Mouse (Mus musculus): ENCODE results near the gene Lnpep. TPM values are rescaled to one million over a fixed set of nuclear protein-coding genes. Genes with fewer than 3 reads are reported as not detected.

The Lnpep gene
- total RNA-seq, 1 experiment, result 44.8 TPM

GRCm38 (mm10) chr17:17587333-17588047, 37.4 kb downstream of the Lnpep start:
- H3K9ac ChIP-seq (ENCODE audit: insufficient read depth, low read depth, low read length, poor library complexity, severe bottlenecking), result no peak overlapping the region
- in situ Hi-C loops (cut with MboI; ENCODE audit: low sequenced_read_pairs in 2 of 2, unreplicated experiment in 2 of 2), result no loop called here
- H3K9me3 ChIP-seq (ENCODE audit: control insufficient read depth, insufficient read depth, low read depth, low read length), result no peaks in the 10 kb centered on the region
- DNase-seq (ENCODE audit: low read depth, low spot score), result no peak
- H3K4me3 ChIP-seq (ENCODE audit: insufficient read depth in 1 of 2, low read depth in 1 of 2, low read length in 2 of 2, poor library complexity in 1 of 2, severe bottlenecking in 1 of 2), result no peak overlapping the region
- 0 out of 4 replicates have a peak, but pooled peaks cover 0 to under 1% of the 10 kb centered on the region in 2 experiments for H3K4me1 ChIP-seq (ENCODE audit: control insufficient read depth in 2 of 2, insufficient read depth in 2 of 2, low read length in 2 of 2, poor library complexity in 1 of 2)
- H3K27ac ChIP-seq (ENCODE audit: insufficient read depth, low read depth, low read length, poor library complexity, severe bottlenecking), result no peak overlapping the region
- TF ChIP-seq ZNF384 (IDR thresholded peaks at IDR 0.05; ENCODE audit: low read depth, low read length) (no peak), ZC3H11A (IDR thresholded peaks at IDR 0.05; ENCODE audit: borderline replicate concordance, low read depth, low read length) (no peak), CHD2 (IDR thresholded peaks at IDR 0.05; ENCODE audit: low read depth, low read length) (no peak), MAFK (IDR thresholded peaks at IDR 0.05; ENCODE audit: insufficient read depth, low read depth, low read length) (no peak), HCFC1 (IDR thresholded peaks at IDR 0.05; ENCODE audit: borderline replicate concordance, insufficient read depth, low read length) (no peak)
- no peaks in the 10 kb centered on the region for H3K36me3 ChIP-seq (ENCODE audit: control insufficient read depth, insufficient read depth, low read length, poor library complexity, severe bottlenecking)

- TF ChIP-seq ZC3H11A (IDR thresholded peaks at IDR 0.05; ENCODE audit: borderline replicate concordance, low read depth, low read length) (no peak), MAFK (IDR thresholded peaks at IDR 0.05; ENCODE audit: insufficient read depth, low read depth, low read length) (no peak), CHD2 (IDR thresholded peaks at IDR 0.05; ENCODE audit: low read depth, low read length) (no peak), ZNF384 (IDR thresholded peaks at IDR 0.05; ENCODE audit: low read depth, low read length) (no peak), HCFC1 (IDR thresholded peaks at IDR 0.05; ENCODE audit: borderline replicate concordance, insufficient read depth, low read length) (no peak)
- Histone ChIP-seq H3K36me3 (ENCODE audit: control insufficient read depth, insufficient read depth, low read length, poor library complexity, severe bottlenecking) (no peaks in the 10 kb centered on the region), H3K4me3 (ENCODE audit: insufficient read depth in 1 of 2, low read depth in 1 of 2, low read length in 2 of 2, poor library complexity in 1 of 2, severe bottlenecking in 1 of 2) (no peak overlapping the region), H3K9ac (ENCODE audit: insufficient read depth, low read depth, low read length, poor library complexity, severe bottlenecking) (no peak overlapping the region), H3K4me1 (ENCODE audit: control insufficient read depth in 2 of 2, insufficient read depth in 2 of 2, low read length in 2 of 2, poor library complexity in 1 of 2) (no peaks in the 10 kb centered on the region), H3K9me3 (ENCODE audit: control insufficient read depth, insufficient read depth, low read depth, low read length) (no peaks in the 10 kb centered on the region), H3K27ac (ENCODE audit: insufficient read depth, low read depth, low read length, poor library complexity, severe bottlenecking) (no peak overlapping the region)
- no peak for DNase-seq (ENCODE audit: low read depth, low spot score)
- in situ Hi-C loops (cut with MboI; ENCODE audit: low sequenced_read_pairs in 2 of 2, unreplicated experiment in 2 of 2), result no loop called here
Observed at GRCm38 (mm10) chr17:17585115-17585514, 39.7 kb downstream of the Lnpep start.

- Histone ChIP-seq H3K9me3 (ENCODE audit: control insufficient read depth, insufficient read depth, low read depth, low read length) (no peaks in the 10 kb centered on the region), H3K4me1 (ENCODE audit: control insufficient read depth in 2 of 2, insufficient read depth in 2 of 2, low read length in 2 of 2, poor library complexity in 1 of 2) (no peaks in the 10 kb centered on the region), H3K27ac (ENCODE audit: insufficient read depth, low read depth, low read length, poor library complexity, severe bottlenecking) (no peak overlapping the region), H3K36me3 (ENCODE audit: control insufficient read depth, insufficient read depth, low read length, poor library complexity, severe bottlenecking) (peaks cover 1% of the 10 kb centered on the region; the same call in 1 of the 2 replicates), H3K4me3 (ENCODE audit: insufficient read depth in 1 of 2, low read depth in 1 of 2, low read length in 2 of 2, poor library complexity in 1 of 2, severe bottlenecking in 1 of 2) (no peak overlapping the region), H3K9ac (ENCODE audit: insufficient read depth, low read depth, low read length, poor library complexity, severe bottlenecking) (no peak overlapping the region)
- TF ChIP-seq ZC3H11A (IDR thresholded peaks at IDR 0.05; ENCODE audit: borderline replicate concordance, low read depth, low read length), result 0 out of 2 replicates have a peak, but pooled peaks have one; percentile 8
- TF ChIP-seq ZNF384 (IDR thresholded peaks at IDR 0.05; ENCODE audit: low read depth, low read length), result no peak
- peak; percentile 27 for DNase-seq (ENCODE audit: low read depth, low spot score)
- in situ Hi-C loops (cut with MboI; ENCODE audit: low sequenced_read_pairs in 2 of 2, unreplicated experiment in 2 of 2), result no loop called here
Observed at GRCm38 (mm10) chr17:17583896-17584295, 41.0 kb downstream of the Lnpep start.

GRCm38 (mm10) chr17:17581234-17581633, 43.6 kb downstream of the Lnpep start:
- in situ Hi-C loops (cut with MboI; ENCODE audit: low sequenced_read_pairs in 2 of 2, unreplicated experiment in 2 of 2), result no loop called here
- no peak for TF ChIP-seq MAFK (IDR thresholded peaks at IDR 0.05; ENCODE audit: insufficient read depth, low read depth, low read length)
- TF ChIP-seq ZNF384 (IDR thresholded peaks at IDR 0.05; ENCODE audit: low read depth, low read length), result no peak
- TF ChIP-seq ZC3H11A (IDR thresholded peaks at IDR 0.05; ENCODE audit: borderline replicate concordance, low read depth, low read length), result no peak
- TF ChIP-seq CHD2 (IDR thresholded peaks at IDR 0.05; ENCODE audit: low read depth, low read length), result no peak
- TF ChIP-seq HCFC1 (IDR thresholded peaks at IDR 0.05; ENCODE audit: borderline replicate concordance, insufficient read depth, low read length), result no peak
- no peak for DNase-seq (ENCODE audit: low read depth, low spot score)

More at GRCm38 (mm10) chr17:17581234-17581633, 43.6 kb downstream of the Lnpep start:
- Histone ChIP-seq H3K27ac (ENCODE audit: insufficient read depth, low read depth, low read length, poor library complexity, severe bottlenecking) (no peak overlapping the region), H3K36me3 (ENCODE audit: control insufficient read depth, insufficient read depth, low read length, poor library complexity, severe bottlenecking) (peaks cover 4% of the 10 kb centered on the region), H3K4me3 (ENCODE audit: insufficient read depth in 1 of 2, low read depth in 1 of 2, low read length in 2 of 2, poor library complexity in 1 of 2, severe bottlenecking in 1 of 2) (no peak overlapping the region), H3K9me3 (ENCODE audit: control insufficient read depth, insufficient read depth, low read depth, low read length) (no peaks in the 10 kb centered on the region), H3K9ac (ENCODE audit: insufficient read depth, low read depth, low read length, poor library complexity, severe bottlenecking) (no peak overlapping the region), H3K4me1 (ENCODE audit: control insufficient read depth in 2 of 2, insufficient read depth in 2 of 2, low read length in 2 of 2, poor library complexity in 1 of 2) (no peaks in the 10 kb centered on the region)

All from ES-E14 (cell line).